Mouse (Mus musculus) hindbrain, postnatal 0 days (tissue): ENCODE measurements around the gene 4933415F23Rik. TPM values are rescaled to one million over a fixed set of nuclear protein-coding genes. Genes with fewer than 3 reads are reported as not detected.

Experiments used
- ATAC-seq: fragments of 200-750 bp; cut with Nextera tagmentation; 2 replicates; pipeline ENCODE4 v1.8.0; 2017; ENCODE audit warnings: mild to moderate bottlenecking, moderate TSS enrichment, moderate library complexity
- DNase-seq: peaks from one replicate; pipeline ENCODE4 v3.0.0-alpha.2; 2015; ENCODE audit warnings: low spot score
- H3K27ac ChIP-seq: fragments of 300-500 bp; sonication (generic); 2 replicates; pipeline ENCODE4 v1.5.1; 2014; ENCODE audit warnings: mild to moderate bottlenecking
- H3K27me3 ChIP-seq: fragments of 300-500 bp; sonication (generic); 2 replicates; pipeline ENCODE4 v1.6.1; 2014; ENCODE audit warnings: low read length, mixed read lengths; ENCODE audit not compliant: insufficient read depth
- H3K36me3 ChIP-seq: fragments of 300-500 bp; sonication (generic); 2 replicates; pipeline ENCODE4 v1.6.1; 2014; ENCODE audit warnings: low read length, mixed read lengths; ENCODE audit not compliant: insufficient read depth
- H3K4me1 ChIP-seq: fragments of 300-500 bp; sonication (generic); 2 replicates; pipeline ENCODE4 v1.6.1; 2014; ENCODE audit warnings: antibody characterized with exemption, low read length, mixed read lengths; ENCODE audit not compliant: insufficient read depth
- H3K4me2 ChIP-seq: fragments of 300-500 bp; sonication (generic); 2 replicates; pipeline ENCODE4 v1.6.1; 2014; ENCODE audit warnings: low read depth, mild to moderate bottlenecking, low read length, moderate library complexity, mixed read lengths
- H3K4me3 ChIP-seq: fragments of 300-500 bp; sonication (generic); 2 replicates; pipeline ENCODE4 v1.5.1; 2014; ENCODE audit warnings: low read length
- H3K9ac ChIP-seq: fragments of 300-500 bp; sonication (generic); replicated peaks from 2 replicates; pipeline ENCODE4 v1.6.1; 2014; ENCODE audit warnings: mild to moderate bottlenecking, low read length, moderate library complexity, mixed read lengths
- H3K9me3 ChIP-seq: fragments of 300-500 bp; sonication (generic); 2 replicates; pipeline ENCODE4 v1.6.1; 2016; ENCODE audit warnings: low read length, mixed read lengths
- CTCF ChIP-seq: IDR thresholded peaks from 2 replicates; pipeline ENCODE4 v1.5.1; 2016; ENCODE audit warnings: antibody characterized with exemption, control low read depth, low read depth
- WGBS: fragments of 180-500 bp; shearing (Covaris S2); extraction: QIAGEN DNeasy Blood & Tissue Kit; methylation state at CpG from one replicate; pipeline ENCODE4 v1.1.7; 2014; 5-methylcytosine and 5-hydroxymethylcytosine counted together
- polyA plus RNA-seq: library from polyadenylated mRNA; unstranded; fragments of >200 nt; fragmentation: Nextera tagmentation; extraction: Ambion mirVana; gene quantifications from 2 replicates; pipeline ENCODE4 v1.2.1, GENCODE M21; 2015
- total RNA-seq: library from RNA; depleted of rRNA; stranded (reverse); fragments of >200 nt; gene quantifications from 2 replicates; pipeline ENCODE4 v1.2.3, GENCODE M21; 2014

4933415F23Rik gene
- total and polyA plus RNA-seq, 2 experiments from 2014 or later, result not detected

DNA sequence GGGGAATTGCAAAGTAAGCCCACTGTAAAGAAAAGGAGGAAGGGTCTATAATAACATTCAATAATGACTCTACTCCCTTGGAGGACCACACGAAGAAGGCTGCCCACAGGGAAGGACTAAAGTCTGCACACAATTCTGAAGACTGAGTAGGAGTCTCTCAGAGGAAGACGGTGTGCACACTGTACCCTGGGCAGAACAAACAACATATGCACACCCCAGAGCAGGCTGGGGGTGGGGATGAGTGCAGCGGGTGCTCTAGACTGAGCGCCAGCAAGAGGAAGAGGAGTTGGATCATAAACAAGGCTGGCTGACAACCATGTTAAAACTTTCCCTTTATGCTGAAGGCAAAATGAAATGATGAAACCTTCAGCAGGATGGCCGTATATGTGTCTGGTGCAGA, 34.3 kb downstream of the 4933415F23Rik start:
- no peak for ATAC-seq
- no peak overlapping the region for H3K4me2 ChIP-seq
- no peak overlapping the region for H3K4me3 ChIP-seq
- DNase-seq, result no peak
- H3K36me3 ChIP-seq, result no peaks in the 10 kb centered on the region
- no peaks in the 10 kb centered on the region for H3K9me3 ChIP-seq
- no peak overlapping the region for H3K27ac ChIP-seq
- no peaks in the 10 kb centered on the region for H3K27me3 ChIP-seq
- WGBS, result 89% methylated on average over 5 of the region's 5 CpGs
- H3K9ac ChIP-seq, result no peak overlapping the region
- TF ChIP-seq CTCF, result no peak
- no peaks in the 10 kb centered on the region for H3K4me1 ChIP-seq

DNA sequence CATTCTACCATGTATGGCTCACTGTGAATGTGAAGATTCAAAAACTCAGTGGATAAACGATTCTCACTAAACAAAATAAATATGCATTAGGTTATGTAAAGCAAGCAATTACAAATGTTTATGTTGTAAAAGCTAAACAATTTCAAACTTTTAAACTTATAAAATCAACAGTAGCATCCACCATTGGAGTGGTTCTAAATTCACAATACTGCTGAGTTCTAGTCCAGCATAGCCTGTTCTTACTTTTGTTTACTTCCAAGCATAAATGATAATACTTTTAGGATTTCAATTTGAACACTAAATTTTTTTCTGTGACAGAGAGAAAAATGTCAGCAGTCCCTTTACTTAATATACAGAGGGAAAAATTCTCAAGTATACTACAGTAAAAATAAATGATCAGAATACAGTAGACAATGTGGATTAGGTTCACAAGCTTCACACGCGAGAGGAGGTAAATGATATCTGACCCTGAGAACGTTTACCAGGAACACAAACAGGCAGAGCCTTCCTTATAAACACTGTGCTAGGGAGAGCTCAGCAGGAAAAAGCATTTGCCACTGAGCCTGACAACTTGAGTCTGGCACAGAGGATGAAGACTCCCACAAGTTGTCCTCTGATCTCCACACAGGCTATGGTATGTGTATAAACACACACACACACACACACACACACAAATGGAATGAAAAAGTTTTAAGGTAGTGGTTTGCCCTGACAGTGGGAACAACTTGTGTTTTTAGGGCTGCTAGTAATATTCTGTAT, 37.2 kb downstream of the 4933415F23Rik start:
- Histone ChIP-seq H3K4me2 (no peak overlapping the region), H3K9ac (no peak overlapping the region), H3K27me3 (no peaks in the 10 kb centered on the region), H3K36me3 (no peaks in the 10 kb centered on the region), H3K4me1 (no peaks in the 10 kb centered on the region), H3K4me3 (no peak overlapping the region), H3K27ac (no peak overlapping the region), H3K9me3 (no peaks in the 10 kb centered on the region)
- no peak for DNase-seq
- no peak for ATAC-seq
- TF ChIP-seq CTCF, result no peak
- WGBS, result 69% methylated on average over 4 of the region's 4 CpGs

DNA sequence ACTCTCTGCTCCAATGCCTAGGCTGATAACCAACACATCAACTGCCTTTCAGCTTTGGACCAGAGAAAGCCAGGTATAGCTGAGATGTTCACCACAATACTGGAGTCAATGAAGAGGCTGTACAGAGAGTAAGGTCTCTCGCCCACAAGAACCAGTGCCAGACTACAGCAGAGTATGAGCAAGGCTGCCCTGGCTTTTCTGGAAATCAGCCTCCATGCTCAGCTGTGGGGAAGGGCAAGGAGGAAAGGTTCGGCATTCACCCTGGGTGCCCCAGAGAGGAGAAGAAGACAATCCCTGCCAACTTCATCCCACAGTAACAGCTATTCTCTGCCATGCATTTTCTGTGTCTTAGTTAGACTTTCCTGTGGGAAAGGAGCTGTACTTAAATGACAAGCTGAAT, 38.1 kb downstream of the 4933415F23Rik start:
- Histone ChIP-seq H3K4me1 (no peaks in the 10 kb centered on the region), H3K36me3 (no peaks in the 10 kb centered on the region), H3K4me2 (no peak overlapping the region), H3K4me3 (no peak overlapping the region), H3K9ac (no peak overlapping the region), H3K27ac (no peak overlapping the region), H3K9me3 (no peaks in the 10 kb centered on the region), H3K27me3 (no peaks in the 10 kb centered on the region)
- TF ChIP-seq CTCF, result no peak
- DNase-seq (no peak), ATAC-seq (no peak)
- 76% methylated on average over 2 of the region's 2 CpGs for WGBS

DNA sequence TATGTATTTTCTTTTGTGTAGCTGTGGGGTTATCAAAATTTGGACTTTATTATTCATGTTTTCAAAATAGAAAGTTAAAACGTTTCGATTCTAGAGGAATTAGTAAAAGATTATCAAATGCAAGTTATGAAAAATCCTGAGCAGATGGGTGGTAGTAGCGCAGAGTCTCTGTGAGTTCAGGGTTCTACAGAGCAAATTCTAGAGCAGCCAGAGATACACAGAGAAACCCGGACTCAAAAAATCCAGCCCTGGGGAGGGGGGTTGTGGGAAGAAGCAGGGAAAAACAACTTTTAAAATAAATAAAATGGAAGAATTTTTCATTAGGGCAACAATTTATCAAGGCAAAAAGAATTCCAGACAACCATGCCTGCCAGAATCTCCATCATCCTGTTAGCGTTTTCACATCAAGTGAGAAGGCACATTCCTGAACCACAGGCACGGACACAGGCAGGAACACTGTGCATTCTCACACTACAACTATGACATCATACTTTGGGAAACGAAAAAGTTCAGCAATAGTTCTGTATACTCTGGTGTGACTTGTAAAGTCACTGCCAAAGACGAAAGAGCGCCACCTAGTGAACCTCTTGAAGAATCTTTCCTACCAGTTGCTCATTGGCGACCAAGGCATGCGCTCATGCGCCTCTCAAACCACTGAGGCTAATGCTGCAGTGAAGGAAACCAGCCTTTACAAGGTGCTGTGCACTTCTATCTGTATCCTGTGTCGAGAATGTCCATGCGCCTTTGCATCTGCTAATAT, 40.3 kb downstream of the 4933415F23Rik start:
- ATAC-seq, result peak; percentile 94
- no peaks in the 10 kb centered on the region for H3K27me3 ChIP-seq
- no peak overlapping the region for H3K4me2 ChIP-seq
- H3K27ac ChIP-seq, result no peak overlapping the region
- no peak overlapping the region for H3K4me3 ChIP-seq
- TF ChIP-seq CTCF, result peak; percentile 87
- no peaks in the 10 kb centered on the region for H3K36me3 ChIP-seq
- H3K9ac ChIP-seq, result no peak overlapping the region
- peak; percentile 94 for DNase-seq
- WGBS, result 28% methylated on average over 14 of the region's 14 CpGs
- H3K4me1 ChIP-seq, result no peaks in the 10 kb centered on the region
- H3K9me3 ChIP-seq, result no peaks in the 10 kb centered on the region

DNA sequence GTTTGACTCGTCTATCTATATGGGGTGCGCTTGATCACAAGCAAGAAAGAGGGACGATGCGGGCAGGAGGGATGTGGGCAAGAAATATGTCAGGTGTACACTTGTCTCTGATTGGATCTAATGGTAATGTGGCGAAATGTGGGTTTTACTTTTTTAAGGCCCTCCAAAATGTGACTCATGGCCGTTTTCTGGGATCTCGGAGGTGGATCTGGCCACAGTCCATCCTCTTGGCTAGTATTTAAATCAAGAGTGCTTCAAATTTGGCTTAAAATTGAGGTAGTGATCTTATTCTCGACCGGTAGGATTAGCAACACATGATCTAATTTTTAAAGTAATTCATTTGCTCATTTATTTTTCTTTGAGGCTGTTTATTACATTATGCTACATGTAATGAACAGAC, 42.0 kb downstream of the 4933415F23Rik start:
- ATAC-seq (no peak), DNase-seq (no peak)
- no peak overlapping the region for H3K9ac ChIP-seq
- H3K27ac ChIP-seq, result no peak overlapping the region
- WGBS, result 91% methylated on average over 9 of the region's 9 CpGs
- no peak for TF ChIP-seq CTCF
- no peaks in the 10 kb centered on the region for H3K36me3 ChIP-seq
- H3K4me1 ChIP-seq, result no peaks in the 10 kb centered on the region
- H3K4me2 ChIP-seq, result no peak overlapping the region
- no peak overlapping the region for H3K4me3 ChIP-seq
- H3K27me3 ChIP-seq, result no peaks in the 10 kb centered on the region
- no peaks in the 10 kb centered on the region for H3K9me3 ChIP-seq
